Mouse (Mus musculus) T-cell, adult 2 months (primary cell): ENCODE data around the gene Ubxn10.

Experiments
- DNase-seq: peaks from one replicate; pipeline ENCODE4 v3.0.0; 2022; ENCODE audit warnings: low spot score

Ubxn10 gene

DNA sequence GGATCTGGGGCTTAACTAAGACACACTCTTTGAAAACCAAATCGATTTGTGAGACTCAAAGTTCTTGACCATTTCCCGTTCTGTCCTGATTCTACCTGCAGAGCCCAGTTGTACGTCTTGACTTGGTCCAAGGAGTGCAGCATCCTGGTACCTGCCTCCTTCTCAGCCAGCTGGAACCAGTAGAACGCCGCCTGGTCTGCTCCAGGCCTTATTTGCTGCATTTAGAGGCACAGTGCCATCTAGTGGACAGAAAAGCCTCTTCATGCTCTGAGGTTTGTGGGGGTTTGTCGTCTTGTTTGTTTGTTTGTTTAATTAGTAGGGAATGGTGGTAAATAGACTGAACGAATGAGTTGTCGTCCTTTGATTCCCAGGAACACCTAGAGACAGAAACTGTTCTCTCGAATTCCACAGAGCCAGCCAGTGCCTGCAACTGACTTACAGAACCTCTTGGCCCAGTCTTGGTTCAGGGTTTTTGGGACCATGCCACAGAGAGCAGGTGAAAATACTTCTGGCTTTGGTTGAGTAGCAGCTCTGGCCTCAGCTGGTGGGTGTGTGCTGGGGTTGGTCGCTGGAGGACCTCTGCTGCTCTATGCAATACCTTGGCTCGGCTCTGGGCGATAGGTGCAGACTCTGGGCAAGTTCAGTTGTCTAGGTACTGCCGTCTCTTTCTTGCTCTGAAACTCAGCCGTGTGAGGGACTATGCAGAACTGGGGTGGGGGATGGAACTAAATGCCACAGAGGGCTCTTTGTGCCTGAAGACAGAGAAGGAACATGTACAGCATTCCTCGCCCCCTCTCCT lies 36.6 kb downstream of the Ubxn10 start:
- peak; percentile 19 for DNase-seq

DNA sequence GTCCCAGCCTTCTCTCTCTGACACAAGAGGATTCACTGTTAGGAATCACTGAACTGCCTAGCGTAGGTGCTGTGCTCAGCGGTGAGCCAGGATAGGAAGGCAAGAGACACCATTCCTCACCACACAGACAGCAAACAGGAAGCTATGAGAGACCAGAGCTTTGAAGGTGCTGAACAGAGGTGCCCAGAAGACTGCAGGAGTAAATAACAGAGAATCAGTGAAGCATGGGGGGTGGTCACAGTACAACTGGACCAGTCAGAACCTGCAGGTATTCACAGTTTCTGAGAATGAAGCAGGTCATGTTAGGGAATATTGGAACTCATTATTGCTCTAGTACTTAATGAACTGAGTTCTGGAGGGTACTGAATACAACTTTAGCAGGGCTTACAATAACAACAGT lies 38.7 kb downstream of the Ubxn10 start:
- no peak for DNase-seq

DNA sequence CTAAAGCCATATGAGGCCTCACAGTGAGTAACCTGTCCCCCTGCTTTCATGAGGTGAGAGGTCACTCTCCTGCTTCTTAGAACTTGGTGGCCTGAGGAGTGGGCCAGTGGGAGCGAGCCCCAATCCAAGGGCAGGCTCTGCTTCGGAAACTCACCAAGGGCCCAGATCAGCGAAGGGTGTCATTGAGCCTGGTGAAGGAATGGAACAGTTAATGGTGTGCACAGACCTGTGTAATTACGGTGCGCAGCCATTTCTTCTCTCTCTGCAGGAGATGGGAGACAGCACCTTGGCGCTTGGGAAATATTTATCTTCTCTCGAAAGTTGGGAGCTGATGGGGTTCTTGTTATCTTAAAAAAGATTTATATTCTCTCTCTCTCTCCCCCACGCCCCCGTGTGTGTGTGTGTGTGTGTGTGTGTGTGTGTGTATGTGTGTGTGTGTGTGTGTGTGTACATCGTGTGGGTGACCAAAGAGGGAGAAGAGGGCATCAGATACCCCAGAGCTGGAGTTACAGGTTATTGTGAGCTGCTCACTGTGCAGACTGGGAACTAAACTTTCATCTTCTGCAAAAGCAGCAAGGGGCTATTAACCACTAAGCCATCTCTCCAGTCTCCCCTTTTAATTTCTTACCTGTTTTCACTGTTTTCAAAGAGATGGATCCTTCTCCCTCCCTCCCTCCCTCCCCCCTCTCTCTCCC lies 39.7 kb downstream of the Ubxn10 start:
- no peak for DNase-seq

DNA sequence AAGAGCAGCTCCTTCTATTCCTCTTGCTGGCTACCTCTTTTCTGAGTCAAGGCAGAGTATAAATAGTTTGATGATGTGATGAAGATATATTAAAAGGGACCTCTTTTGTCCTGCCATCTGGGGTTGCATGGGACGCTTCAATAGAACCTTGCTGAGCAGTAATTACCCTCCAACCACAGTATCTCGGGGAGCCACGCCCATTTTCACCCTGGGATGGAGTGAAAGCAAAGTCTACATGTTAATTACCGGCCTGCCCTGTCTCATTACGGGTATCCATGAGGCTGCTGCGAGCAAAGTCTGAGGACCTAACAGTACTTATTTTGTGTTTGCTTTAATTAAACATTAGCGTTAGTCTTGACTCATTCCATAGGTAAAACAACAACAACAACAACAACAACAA lies 40.2 kb downstream of the Ubxn10 start:
- DNase-seq: no peak

DNA sequence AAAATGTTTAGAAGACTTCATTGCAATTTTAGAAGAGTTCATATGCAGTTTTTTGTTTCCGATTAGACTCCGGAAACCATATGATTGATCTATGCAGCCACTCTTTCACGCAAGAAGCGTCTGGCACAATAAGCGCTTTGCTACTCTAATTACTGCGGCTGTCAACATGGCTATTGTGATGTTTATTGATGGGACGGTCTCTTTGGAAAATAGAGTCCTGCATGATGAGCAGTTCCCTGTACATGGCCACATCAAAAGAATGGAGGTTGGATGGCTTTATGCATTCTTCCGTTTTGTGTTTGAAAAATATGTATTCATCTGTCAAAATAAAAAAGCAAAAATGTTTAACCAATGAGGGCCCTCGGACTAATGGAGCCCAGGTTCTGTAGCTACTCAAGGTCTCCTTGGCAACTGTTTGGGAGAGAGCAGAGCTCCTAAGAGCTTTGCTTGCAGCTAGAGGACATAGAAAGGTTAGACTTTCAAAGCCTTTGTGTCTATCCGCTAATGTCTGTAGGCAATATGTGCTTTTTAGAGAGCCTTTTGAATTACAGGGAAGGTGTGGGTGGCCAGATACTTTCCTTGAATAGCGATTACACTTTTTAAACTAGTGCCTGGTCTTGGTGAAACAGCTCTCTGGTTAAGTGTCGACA lies 43.8 kb downstream of the Ubxn10 start:
- no peak for DNase-seq

DNA sequence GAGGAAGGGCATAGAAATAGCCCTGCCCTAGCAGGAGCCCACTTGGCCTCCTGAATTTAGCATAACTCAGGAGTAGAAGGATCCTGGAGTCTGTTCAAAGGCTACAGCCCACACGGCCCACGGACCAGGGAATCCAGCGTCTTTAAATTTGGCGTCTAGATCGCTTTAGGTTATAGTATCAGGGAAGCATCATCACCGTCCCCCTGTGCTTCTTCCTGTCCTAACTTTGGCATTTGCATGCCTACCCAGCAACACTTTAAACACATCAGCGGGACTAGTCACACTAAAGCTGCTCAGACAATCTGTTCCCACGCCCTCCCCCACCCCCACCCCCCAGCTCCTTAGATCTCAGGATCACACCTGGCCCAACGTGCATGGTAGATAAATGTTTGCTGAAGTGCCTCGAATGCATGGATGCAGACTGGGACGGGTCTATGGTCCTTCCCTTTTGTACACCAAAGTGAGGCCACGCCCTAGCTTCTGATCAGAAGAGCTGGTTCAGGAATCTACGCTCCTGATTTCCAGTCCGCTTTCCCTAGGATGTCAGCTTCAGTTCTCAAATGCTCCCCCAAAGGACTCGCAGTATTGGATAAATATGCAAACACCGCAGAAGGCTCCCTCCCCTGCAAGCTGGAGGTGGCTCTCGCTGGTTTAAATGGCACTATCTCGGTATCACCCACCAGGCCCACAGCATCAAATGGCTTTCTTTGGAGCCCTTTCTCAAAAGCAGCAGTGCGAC lies 45.4 kb downstream of the Ubxn10 start:
- no peak for DNase-seq

DNA sequence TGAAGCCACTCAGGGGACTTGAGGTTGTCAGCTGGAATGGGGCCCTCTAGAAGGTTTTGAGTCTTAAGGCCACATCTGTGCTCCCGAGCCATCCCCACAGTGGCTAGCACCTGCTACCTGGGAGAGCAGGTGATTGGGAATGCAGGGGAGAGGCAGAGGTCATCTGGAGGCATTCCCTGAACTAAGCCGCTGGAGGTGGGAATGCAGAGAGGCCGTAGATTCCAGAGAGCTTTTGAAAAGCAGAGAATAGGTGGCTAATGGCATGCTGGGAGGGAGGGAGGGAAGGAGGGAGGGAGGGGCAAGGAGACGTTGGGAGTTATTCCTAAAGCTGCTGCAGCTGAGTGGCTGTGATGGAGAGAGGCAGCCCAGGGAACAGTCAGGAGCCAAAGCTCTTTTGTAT lies 46.4 kb downstream of the Ubxn10 start:
- no peak for DNase-seq

DNA sequence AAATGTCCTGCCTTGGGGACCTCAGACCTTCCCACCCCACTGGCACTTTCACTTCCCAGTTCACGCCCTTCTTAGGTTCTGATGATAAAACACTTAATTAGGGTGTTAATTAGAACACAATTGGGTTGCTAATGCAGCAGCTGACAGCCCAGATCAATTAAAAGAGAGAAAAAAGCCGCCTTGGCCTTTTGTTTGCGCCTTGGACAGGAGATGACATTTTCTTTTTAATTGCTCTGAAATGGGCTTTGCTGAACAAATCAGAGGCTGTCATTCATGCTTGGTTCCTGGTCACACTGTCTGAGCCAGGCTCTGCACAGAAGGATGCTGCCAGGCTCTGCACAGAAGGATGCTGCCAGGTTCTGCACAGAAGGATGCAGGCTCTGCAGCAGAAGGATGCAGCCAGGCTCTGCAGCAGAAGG lies 47.9 kb downstream of the Ubxn10 start:
- no peak for DNase-seq

DNA sequence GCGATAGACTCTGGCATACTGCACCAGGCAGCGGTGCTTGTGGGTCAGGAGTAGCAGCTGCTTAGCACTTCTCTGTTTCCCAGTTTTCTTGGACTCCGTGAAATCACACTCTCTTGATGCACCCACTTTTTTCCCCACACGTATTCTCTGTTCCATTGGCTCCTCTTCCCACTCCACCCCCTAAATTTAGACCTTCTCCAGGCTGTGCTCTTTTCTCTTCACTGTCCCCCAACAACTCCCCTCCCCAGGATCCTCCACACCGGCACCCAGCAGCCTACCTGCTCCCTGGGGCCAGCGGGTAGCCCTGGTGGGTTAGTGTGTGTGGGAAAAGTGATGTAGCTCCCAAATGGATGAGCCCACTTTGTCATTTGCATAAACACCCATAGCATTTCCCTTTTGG lies 51.2 kb downstream of the Ubxn10 start:
- DNase-seq: no peak

DNA sequence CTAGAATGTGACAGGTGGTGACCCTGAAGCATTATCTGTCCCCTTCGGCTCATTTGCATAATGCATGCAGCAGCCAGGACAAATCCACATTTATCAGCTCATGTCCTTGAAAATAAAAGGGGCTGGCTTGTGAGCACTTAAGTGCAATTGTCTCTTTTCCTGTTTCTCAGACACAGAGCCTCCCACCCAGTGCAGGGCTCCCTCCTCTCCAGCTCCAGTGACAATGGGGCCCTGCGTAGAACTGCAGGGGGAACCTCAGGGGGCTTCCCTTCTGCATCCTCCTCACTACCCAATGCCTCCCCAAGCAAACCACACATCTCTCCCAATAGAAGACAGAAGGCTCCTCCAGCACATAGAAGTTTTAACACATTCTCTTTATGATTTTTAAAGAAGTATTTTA lies 54.2 kb downstream of the Ubxn10 start:
- DNase-seq: no peak

DNA sequence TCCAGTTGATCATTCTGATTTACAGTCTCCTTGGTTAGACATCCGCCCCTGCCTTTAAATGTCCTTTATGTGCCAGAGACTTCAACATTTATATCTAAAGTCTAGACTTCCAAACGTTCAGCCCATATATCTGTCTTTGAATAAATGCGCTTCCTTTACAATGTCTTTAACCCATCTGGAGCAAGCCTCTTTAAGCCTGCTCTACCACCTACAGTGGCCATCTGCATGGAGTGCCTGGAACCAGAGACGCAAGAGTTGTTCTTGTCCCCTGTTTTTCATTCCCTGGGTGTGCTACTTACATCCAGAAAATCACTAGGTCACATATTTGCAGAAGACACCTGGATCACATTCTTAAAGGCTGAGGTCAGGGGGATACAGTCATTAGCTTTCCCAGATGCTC lies 56.8 kb downstream of the Ubxn10 start:
- no peak for DNase-seq

DNA sequence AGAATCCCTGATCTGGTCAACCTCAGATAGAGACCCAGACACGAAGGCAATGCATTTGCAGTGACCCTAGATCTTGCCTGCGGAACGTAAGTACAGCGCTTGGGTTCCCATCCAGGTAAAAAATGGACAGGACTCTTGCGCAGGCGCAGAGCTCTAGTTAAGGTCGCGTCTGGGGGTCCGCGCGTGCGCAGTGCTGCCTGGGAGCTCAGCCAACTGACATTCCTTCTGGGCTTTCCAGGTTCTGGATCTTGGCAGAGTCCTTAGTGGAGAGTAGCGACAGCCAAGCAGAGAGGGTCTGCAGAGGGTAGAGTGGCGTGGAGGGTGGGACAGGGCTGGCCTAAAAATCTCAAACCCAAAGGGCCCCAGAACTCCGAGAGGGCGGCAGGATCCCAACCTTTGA lies 59.4 kb downstream of the Ubxn10 start:
- DNase-seq: no peak

DNA sequence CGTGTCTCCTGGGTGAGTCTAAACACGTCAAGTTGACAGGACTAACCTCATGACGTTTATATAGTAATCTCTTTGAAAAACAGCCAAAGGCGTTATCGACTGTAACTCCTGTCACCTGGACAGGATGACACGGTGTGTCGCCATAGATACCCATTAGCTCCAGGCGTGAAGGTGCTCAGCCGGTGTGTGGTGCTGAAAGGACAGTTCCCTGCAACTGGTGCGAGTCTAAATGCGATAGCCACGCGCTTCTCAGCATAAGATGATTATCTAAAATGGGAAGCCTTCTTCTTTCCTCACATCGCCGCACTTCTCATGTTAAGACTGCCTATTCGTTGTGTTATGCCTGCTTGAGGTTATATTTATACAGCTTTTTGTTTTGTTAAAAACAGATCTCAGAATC lies 60.5 kb downstream of the Ubxn10 start:
- DNase-seq: no peak

DNA sequence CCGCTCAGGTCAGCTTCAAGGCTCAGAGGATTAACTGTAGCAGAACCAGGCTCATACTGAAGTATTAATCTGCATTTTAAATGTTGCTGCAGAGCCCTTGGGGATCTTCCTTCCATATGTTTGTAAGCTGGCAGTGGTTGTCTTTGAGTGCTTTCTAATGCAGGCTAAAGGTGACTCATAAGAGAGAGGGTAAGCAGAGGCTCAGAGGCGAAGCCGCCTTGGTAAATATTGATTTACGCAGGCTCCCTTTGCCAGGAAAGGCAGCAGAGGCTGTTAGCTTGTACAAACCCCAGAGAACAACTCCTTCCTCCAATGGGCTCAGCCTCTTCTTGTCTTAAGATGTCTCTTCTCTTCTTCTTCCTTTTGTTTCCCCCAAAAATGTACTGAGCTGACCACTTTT lies 64.8 kb downstream of the Ubxn10 start:
- DNase-seq: no peak

DNA sequence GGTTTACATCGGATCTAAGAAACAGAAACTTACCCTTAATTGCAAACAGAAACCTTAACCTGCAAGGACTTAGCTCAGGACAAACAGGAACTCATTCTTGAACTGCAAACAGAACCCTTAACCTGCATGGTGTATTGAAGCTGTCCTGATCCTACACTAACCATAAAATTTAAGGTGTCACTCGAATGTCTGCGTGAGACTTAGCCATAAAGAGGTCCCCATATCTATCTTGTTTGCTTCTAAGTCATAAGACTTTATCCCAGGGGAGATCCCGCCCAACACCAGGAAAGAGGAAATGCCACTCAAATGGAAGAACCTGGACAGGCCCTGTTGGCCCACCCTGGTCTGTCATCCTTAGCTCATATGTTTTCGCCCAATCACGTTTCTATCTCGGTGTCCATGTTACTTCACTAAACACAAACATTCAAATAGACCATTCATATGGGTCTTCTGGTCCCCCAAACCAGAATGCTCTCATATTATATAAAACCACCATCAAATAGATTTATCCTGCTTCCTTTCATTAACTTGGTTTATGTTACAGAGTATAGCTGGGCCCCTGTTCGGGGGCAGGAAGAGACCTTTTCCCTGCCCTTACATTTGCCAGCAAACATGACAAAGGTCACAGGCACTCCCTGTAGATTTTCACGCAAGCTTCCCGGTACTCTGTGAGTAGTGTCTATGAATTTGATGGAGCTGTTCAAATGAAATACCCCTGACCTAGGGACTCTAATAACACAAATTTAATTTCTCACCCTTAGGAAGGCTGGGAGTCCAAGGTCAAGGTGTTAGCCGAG lies 66.7 kb downstream of the Ubxn10 start:
- no peak for DNase-seq

DNA sequence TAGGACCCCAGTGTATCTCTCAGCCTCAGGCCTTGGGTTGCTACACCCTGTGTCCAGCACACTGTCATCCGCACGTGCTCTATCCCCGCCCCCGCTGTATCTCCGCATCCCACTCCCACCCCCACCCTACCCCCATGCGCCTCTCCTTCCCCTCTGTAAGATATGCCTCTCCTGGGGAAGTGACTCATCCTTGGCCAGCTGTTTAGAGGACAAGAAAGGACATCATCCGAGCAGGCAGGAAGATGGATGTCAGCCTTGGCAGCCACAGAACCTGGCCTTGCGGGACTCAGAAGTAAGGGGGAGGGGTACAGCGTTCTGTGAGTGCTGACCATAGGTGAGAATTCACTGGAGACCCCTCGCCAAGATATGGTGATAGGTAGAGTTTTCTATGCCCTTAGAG lies 70.4 kb downstream of the Ubxn10 start:
- DNase-seq: no peak

DNA sequence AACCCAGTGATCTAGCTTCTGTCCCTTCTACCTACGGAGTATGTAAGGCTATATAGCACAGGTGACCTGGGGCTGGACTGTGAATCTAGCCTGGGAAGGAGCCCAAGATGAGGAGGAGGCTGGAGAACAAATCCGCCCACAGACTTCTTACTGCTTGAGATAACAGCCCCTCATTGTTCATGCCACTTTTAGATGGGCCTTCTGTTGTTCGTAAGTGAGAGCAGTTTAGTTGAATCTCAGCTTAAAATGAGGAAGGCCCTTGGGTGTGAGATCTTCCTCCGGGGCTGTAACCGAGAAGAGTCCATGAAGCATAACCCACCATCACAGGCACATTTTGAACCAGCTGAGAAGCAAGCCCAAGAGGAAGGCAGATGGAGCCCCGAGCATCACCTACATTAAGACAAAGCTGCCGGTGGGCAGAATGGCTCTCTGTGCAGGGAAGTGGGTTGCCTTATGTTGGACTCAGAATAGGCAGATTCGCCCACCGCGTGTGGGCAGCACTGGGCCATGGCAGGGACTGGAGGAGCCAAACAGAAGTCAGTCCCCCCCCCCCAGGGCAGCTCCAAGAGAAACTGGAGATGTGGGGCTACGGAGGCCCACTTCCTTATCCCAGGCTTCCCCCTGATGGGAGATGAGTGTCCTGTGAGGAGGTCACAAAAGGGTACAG lies 76.9 kb downstream of the Ubxn10 start:
- DNase-seq: no peak
